Mouse (Mus musculus) cerebellum, adult 2 months (tissue): ENCODE results near the gene Dhx15.

Experiments
- CTCF ChIP-seq: fragments of 200-500 bp; IDR thresholded peaks from 2 replicates; pipeline ENCODE4 v1.5.1; 2011; ENCODE audit warnings: low read depth, mild to moderate bottlenecking, control low read depth, low read length, moderate library complexity, borderline replicate concordance; ENCODE audit not compliant: insufficient read depth
- POLR2A ChIP-seq: fragments of 200-500 bp; IDR thresholded peaks from 2 replicates; pipeline ENCODE4 v1.6.1; 2011; ENCODE audit warnings: low read length, control low read depth, borderline replicate concordance; ENCODE audit not compliant: insufficient read depth

GRCm38 (mm10) chr5:52191180-52191468 lies 810 bp upstream of the Dhx15 start:
- TF ChIP-seq CTCF (no peak), POLR2A (no peak)
